In the genomic region with DNA sequence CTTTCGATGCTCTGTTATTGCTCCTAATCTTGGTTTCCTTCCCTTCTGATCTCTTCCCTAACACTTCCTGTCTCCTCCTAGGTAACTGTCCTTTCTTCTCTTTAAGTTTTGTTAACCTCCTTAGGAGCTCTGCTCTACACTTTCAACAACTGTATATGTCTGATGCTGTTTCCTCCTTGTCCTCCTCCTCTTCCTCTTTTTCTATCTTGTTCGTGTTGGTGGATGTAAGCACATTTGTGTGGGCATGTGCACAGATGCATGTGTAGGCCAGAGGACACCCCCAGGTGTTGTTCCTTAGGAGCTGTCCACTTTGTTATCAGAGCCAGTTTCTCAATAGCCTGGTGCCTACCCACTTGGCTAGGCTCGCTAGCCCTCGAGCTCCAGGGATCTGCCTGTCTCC, we compare ENCODE assay signal across 25 mouse cellular contexts.
DNase-seq lines count a peak whose midpoint lies in the region; ATAC-seq and TF ChIP-seq lines count a peak whose summit lies in the region.
"Had no signal": no experiment of that assay in that cellular context is flagged by ENCODE, and none has a peak within 500 bp of the region (broad histone marks: within the 10 kb centered on the region; RNA-seq: fewer than 3 reads in every experiment).

No protein-coding gene starts in this region.

- peak; percentile 56 for ATAC-seq in granulocyte monocyte progenitor cell, adult 5-6 weeks (replicated peaks; ENCODE audit: poor library complexity, severe bottlenecking)
- peak; percentile 45 for ATAC-seq in megakaryocyte progenitor cell, adult 5-6 weeks (replicated peaks; ENCODE audit: poor library complexity)
- ATAC-seq: CD4-positive, CD25-positive, alpha-beta regulatory T cell, adult 4 months; forebrain, embryonic 14.5 days; forebrain, embryonic 16.5 days had no signal

- peak; percentile 40 to 47; a peak in 3 of 4 replicates for TF ChIP-seq EP300 in MEL (IDR thresholded peaks at IDR 0.05; ENCODE audit: low read depth in 1 of 2, low read length in 2 of 2)

- peak overlapping the region; percentile 86 for H3K27ac ChIP-seq in MEL (ENCODE audit: control insufficient read depth, low read depth, low read length)
- H3K27ac ChIP-seq: embryonic facial prominence, embryonic 13.5 days; embryonic facial prominence, embryonic 15.5 days; forebrain, embryonic 10.5 days; forebrain, embryonic 12.5 days had no signal

- H3K79me2 ChIP-seq in MEL (ENCODE audit: control insufficient read depth, insufficient read depth, low read length, poor library complexity) = no peaks in the 10 kb centered on the region

- TF ChIP-seq POLR2A in MEL (IDR thresholded peaks at IDR 0.05; ENCODE audit: control insufficient read depth in 1 of 2, insufficient read depth in 1 of 2, low read depth in 1 of 2, low read length in 2 of 2, poor library complexity in 1 of 2) = no peak

- no peak overlapping the region for H3K4me3 ChIP-seq in MEL (ENCODE audit: control insufficient read depth in 1 of 2, insufficient read depth in 1 of 2, low read depth in 2 of 2, low read length in 2 of 2)
- H3K4me3 ChIP-seq: embryonic facial prominence, embryonic 13.5 days; embryonic facial prominence, embryonic 15.5 days; erythroblast, embryonic 14.5 days; forebrain, embryonic 10.5 days; forebrain, embryonic 12.5 days had no signal

- no peaks in the 10 kb centered on the region for H3K27me3 ChIP-seq in MEL (ENCODE audit: control insufficient read depth in 1 of 2, insufficient read depth in 2 of 2, low read length in 2 of 2)
- H3K27me3 ChIP-seq: CH12.LX; embryonic facial prominence, embryonic 13.5 days; embryonic facial prominence, embryonic 15.5 days; forebrain, embryonic 12.5 days had no signal

- H3K9me3 ChIP-seq in MEL (replicated peaks; ENCODE audit: insufficient read depth, low read length) = no peaks in the 10 kb centered on the region
- H3K9me3 ChIP-seq: embryonic facial prominence, embryonic 13.5 days; embryonic facial prominence, embryonic 15.5 days; forebrain, embryonic 10.5 days; forebrain, embryonic 12.5 days; G1E had no signal

- no peak for TF ChIP-seq RAD21 in MEL (IDR thresholded peaks at IDR 0.05; ENCODE audit: low read depth, low read length)

- DNase-seq in MEL (ENCODE audit: low read depth, low spot score) = peak; percentile 77
- DNase-seq in neural tube, embryonic 10.5 days (ENCODE audit: extremely low spot score, low spot score) = no peak
- no peak for DNase-seq in c-Kit-positive CD71-positive TER-119-positive erythroid progenitor cells, embryonic 14.5 days (ENCODE audit: low spot score)
- DNase-seq: adrenal gland, adult 2 months; adrenal gland, postnatal 10 days; adrenal gland, postnatal 25 days; B cell, adult 2 months; cerebellum, adult 11-12 months; cerebellum, adult 2 months; cerebellum, adult 9-10 months; cerebellum, postnatal 10 days; cerebellum, postnatal 25 days; embryo, embryonic 11 days had no signal

- 0 out of 2 replicates have a peak overlapping the region, but pooled peaks have one; percentile 3 for H3K9ac ChIP-seq in MEL (ENCODE audit: control insufficient read depth, low read depth, low read length, poor library complexity, severe bottlenecking)
- H3K9ac ChIP-seq: embryonic facial prominence, embryonic 13.5 days; embryonic facial prominence, embryonic 15.5 days; forebrain, embryonic 12.5 days had no signal

- peaks cover 0 to 51% of the 10 kb centered on the region in 2 experiments; a peak in 2 of 4 replicates for H3K36me3 ChIP-seq in MEL (ENCODE audit: control insufficient read depth in 1 of 2, insufficient read depth in 2 of 2, low read length in 2 of 2)
- H3K36me3 ChIP-seq: embryonic facial prominence, embryonic 13.5 days; embryonic facial prominence, embryonic 15.5 days; forebrain, embryonic 10.5 days; forebrain, embryonic 12.5 days had no signal

- TF ChIP-seq CTCF in MEL (IDR thresholded peaks at IDR 0.05 in 2 of 3, conservative IDR thresholded peaks at IDR 0.05 in 1 of 3; ENCODE audit: control insufficient read depth in 1 of 3, insufficient read depth in 1 of 3, low read depth in 2 of 3, low read length in 3 of 3, poor library complexity in 1 of 3, severe bottlenecking in 1 of 3) = no peak

- peaks cover 38 to 39% of the 10 kb centered on the region in 2 experiments for H3K4me1 ChIP-seq in MEL (ENCODE audit: control insufficient read depth in 1 of 2, insufficient read depth in 2 of 2, low read length in 2 of 2)
- H3K4me1 ChIP-seq: embryonic facial prominence, embryonic 15.5 days had no signal

TF ChIP-seq in MEL, 35 proteins besides CTCF, POLR2A, EP300 and RAD21:
- TF ChIP-seq KAT2A (conservative IDR thresholded peaks at IDR 0.05; ENCODE audit: low read depth, low read length) = no peak
- no peak for TF ChIP-seq NELFE (IDR thresholded peaks at IDR 0.05; ENCODE audit: low read depth, low read length)
- TF ChIP-seq USF1 (IDR thresholded peaks at IDR 0.05; ENCODE audit: low read depth, low read length) = no peak
- TF ChIP-seq POLR2AphosphoS5 (IDR thresholded peaks at IDR 0.05; ENCODE audit: borderline replicate concordance, low read depth, low read length) = no peak
- no peak for TF ChIP-seq CHD2 (IDR thresholded peaks at IDR 0.05; ENCODE audit: low read length)
- 0 out of 2 replicates have a peak, but pooled peaks have one; percentile 41 for TF ChIP-seq ELF1 (IDR thresholded peaks at IDR 0.05; ENCODE audit: low read depth, low read length)
- TF ChIP-seq GATA1 (IDR thresholded peaks at IDR 0.05; ENCODE audit: low read depth, low read length) = no peak; the same call in 1 of the 2 replicates
- TF ChIP-seq SIN3A (IDR thresholded peaks at IDR 0.05; ENCODE audit: low read length) = 0 out of 2 replicates have a peak, but pooled peaks have one; percentile 34
- peak; percentile 16; the same call in 1 of the 2 replicates for TF ChIP-seq MAX (IDR thresholded peaks at IDR 0.05; ENCODE audit: low read length)
- TF ChIP-seq MXI1 (IDR thresholded peaks at IDR 0.05; ENCODE audit: low read depth, low read length) = no peak; the same call in 1 of the 2 replicates
- TF ChIP-seq ZMIZ1 (IDR thresholded peaks at IDR 0.05; ENCODE audit: low read depth, low read length) = no peak
- TF ChIP-seq MAFK (IDR thresholded peaks at IDR 0.05; ENCODE audit: borderline replicate concordance, low read depth, low read length) = no peak
- TF ChIP-seq TAL1 (IDR thresholded peaks at IDR 0.05; ENCODE audit: low read length) = no peak
- TF ChIP-seq UBTF (IDR thresholded peaks at IDR 0.05; ENCODE audit: borderline replicate concordance, insufficient read depth, low read depth, low read length) = no peak
- TF ChIP-seq ZKSCAN1 (IDR thresholded peaks at IDR 0.05; ENCODE audit: low read depth, low read length) = no peak
- TF ChIP-seq ZNF384 (IDR thresholded peaks at IDR 0.05; ENCODE audit: low read depth, low read length) = no peak; the same call in 1 of the 2 replicates
- no peak for TF ChIP-seq SMC3 (IDR thresholded peaks at IDR 0.05; ENCODE audit: low read depth, low read length)
- no peak for TF ChIP-seq MEF2A (IDR thresholded peaks at IDR 0.05; ENCODE audit: extremely low read depth, insufficient replicate concordance, low read depth, low read length, poor library complexity, severe bottlenecking)
- no peak for TF ChIP-seq POLR2AphosphoS2 (IDR thresholded peaks at IDR 0.05; ENCODE audit: low read length)
- TF ChIP-seq HCFC1 (IDR thresholded peaks at IDR 0.05; ENCODE audit: low read depth, low read length) = no peak
- TF ChIP-seq MYC (IDR thresholded peaks at IDR 0.05; ENCODE audit: low read depth, low read length) = peak; percentile 70; the same call in 1 of the 2 replicates
